Mouse (Mus musculus): ENCODE data around the gene 2610528J11Rik. TPM values are rescaled to one million over a fixed set of nuclear protein-coding genes. Genes with fewer than 3 reads are reported as not detected.

Gene 2610528J11Rik
- polyA plus RNA-seq, 1 experiment from 2014 or later, result not detected

DNA sequence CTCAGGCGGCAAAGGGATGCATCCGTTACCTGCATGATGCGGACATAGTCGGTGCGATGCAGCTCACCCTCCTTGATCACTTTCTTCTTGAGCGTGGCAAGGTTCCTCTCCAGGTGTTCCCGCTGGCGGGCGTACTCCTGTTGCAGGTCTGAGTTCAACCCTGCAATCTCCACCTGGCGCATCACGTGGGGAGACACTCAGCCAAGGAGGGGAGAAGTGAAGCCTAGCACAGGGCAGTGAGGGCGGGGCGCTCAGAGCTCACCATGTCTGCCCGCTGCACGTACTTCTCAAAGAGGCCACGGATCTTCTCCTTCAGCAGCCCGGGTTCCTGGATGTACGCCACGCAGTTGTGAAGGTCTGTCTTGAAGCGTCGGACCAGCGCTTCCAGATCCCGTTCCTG is 42.5 kb downstream of the 2610528J11Rik start:
- Histone ChIP-seq H3K4me1 (ENCODE audit: control insufficient read depth, insufficient read depth, low read length) (no peaks in the 10 kb centered on the region), H3K9ac (ENCODE audit: low read length) (no peak overlapping the region), H3K36me3 (ENCODE audit: control insufficient read depth, insufficient read depth, low read length) (no peaks in the 10 kb centered on the region), H3K27me3 (replicated peaks; ENCODE audit: control insufficient read depth, insufficient read depth, low read length) (no peaks in the 10 kb centered on the region), H3K4me3 (ENCODE audit: low read depth, low read length) (no peak overlapping the region), H3K9me3 (replicated peaks; ENCODE audit: control insufficient read depth, low read length) (no peaks in the 10 kb centered on the region), H3K4me2 (ENCODE audit: low read length) (no peak overlapping the region), H3K27ac (ENCODE audit: low read depth, low read length) (no peak overlapping the region)
- WGBS, result 74% methylated on average over 23 of the region's 23 CpGs
- ATAC-seq, result no peak
- DNase-seq (ENCODE audit: low spot score), result no peak

DNA sequence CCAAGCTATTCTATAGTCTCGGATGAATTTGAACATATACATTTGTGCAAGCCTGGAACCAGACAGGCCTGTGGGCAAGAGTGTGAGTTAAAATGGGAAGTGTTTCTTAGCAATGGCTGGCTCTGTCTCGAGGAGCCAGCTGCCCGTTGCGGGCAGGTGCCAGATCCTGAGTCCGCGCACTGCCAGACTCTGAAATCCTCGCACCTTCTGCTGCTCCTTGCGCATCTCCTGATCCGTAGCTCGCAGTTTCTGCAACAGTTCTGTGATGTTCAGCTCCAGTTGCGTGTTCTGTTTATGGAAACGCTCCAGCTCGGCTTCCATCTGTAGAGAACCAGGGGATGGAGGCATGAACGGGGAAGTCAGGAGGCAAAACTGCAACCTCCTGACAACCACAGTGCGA is 44.6 kb downstream of the 2610528J11Rik start:
- no peak for DNase-seq (ENCODE audit: low spot score)

DNA sequence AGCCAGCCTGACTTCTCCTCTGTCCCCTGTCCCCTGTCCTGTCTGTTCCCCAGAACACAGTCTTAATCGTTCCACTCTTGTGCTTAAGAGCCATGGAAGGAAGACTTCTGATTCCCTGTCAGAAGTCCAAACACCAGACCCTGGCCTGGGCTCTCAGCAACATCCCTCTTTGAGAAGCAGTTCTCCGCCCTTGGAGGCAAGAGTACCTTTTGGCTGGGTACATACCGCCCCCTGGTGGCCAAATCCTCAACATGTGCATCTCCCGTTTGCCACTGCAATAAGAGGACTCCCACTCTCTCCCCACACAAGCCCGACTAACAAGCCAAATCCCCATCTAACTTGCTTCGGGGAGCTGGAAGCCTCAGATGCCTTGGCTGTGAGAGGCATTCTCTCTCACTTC is 49.3 kb downstream of the 2610528J11Rik start:
- H3K4me3 ChIP-seq (ENCODE audit: low read depth, low read length), result no peak overlapping the region
- peak; percentile 89 for DNase-seq (ENCODE audit: low spot score)

More for the DNA sequence above, 44.6 kb downstream of the 2610528J11Rik start:
- 75% methylated on average over 15 of the region's 15 CpGs for WGBS
- H3K9ac ChIP-seq (ENCODE audit: low read length), result no peak overlapping the region
- no peaks in the 10 kb centered on the region for H3K36me3 ChIP-seq (ENCODE audit: control insufficient read depth, insufficient read depth, low read length)
- H3K4me2 ChIP-seq (ENCODE audit: low read length), result no peak overlapping the region
- H3K4me1 ChIP-seq (ENCODE audit: control insufficient read depth, insufficient read depth, low read length), result no peaks in the 10 kb centered on the region
- H3K9me3 ChIP-seq (replicated peaks; ENCODE audit: control insufficient read depth, low read length), result no peaks in the 10 kb centered on the region
- H3K27ac ChIP-seq (ENCODE audit: low read depth, low read length), result no peak overlapping the region
- no peaks in the 10 kb centered on the region for H3K27me3 ChIP-seq (replicated peaks; ENCODE audit: control insufficient read depth, insufficient read depth, low read length)
- ATAC-seq, result no peak
- H3K4me3 ChIP-seq (ENCODE audit: low read depth, low read length), result no peak overlapping the region

DNA sequence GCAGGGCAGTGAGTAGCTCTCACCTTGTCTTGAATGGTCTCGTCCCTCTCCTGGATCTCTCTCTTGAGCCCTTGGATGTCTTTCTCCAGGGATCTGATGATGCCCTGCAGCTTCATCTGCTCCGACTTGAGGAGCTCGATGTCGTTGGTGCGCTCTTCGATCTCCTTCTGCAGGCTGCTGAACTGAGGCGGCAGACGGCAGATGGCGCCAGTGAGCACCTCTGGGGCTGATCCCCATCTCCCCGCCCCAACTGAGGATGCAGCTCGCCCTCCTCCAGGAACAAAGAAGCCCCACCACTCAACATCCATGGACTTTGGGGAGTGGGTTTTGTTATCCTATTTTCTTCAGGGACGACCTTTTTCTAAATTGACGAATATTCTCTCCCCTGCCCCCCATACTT is 52.5 kb downstream of the 2610528J11Rik start:
- 49% methylated on average over 13 of the region's 13 CpGs for WGBS
- Histone ChIP-seq H3K27ac (ENCODE audit: low read depth, low read length) (no peak overlapping the region), H3K9ac (ENCODE audit: low read length) (no peak overlapping the region), H3K4me1 (ENCODE audit: control insufficient read depth, insufficient read depth, low read length) (no peaks in the 10 kb centered on the region), H3K4me2 (ENCODE audit: low read length) (no peak overlapping the region), H3K4me3 (ENCODE audit: low read depth, low read length) (no peak overlapping the region), H3K27me3 (replicated peaks; ENCODE audit: control insufficient read depth, insufficient read depth, low read length) (no peaks in the 10 kb centered on the region), H3K36me3 (ENCODE audit: control insufficient read depth, insufficient read depth, low read length) (no peaks in the 10 kb centered on the region), H3K9me3 (replicated peaks; ENCODE audit: control insufficient read depth, low read length) (no peaks in the 10 kb centered on the region)
- ATAC-seq, result no peak
- peak; percentile 17 for DNase-seq (ENCODE audit: low spot score)

More for the DNA sequence above, 49.3 kb downstream of the 2610528J11Rik start:
- Histone ChIP-seq H3K4me2 (ENCODE audit: low read length) (no peak overlapping the region), H3K9ac (ENCODE audit: low read length) (no peak overlapping the region), H3K27me3 (replicated peaks; ENCODE audit: control insufficient read depth, insufficient read depth, low read length) (no peaks in the 10 kb centered on the region), H3K27ac (ENCODE audit: low read depth, low read length) (no peak overlapping the region), H3K4me1 (ENCODE audit: control insufficient read depth, insufficient read depth, low read length) (no peaks in the 10 kb centered on the region), H3K36me3 (ENCODE audit: control insufficient read depth, insufficient read depth, low read length) (no peaks in the 10 kb centered on the region), H3K9me3 (replicated peaks; ENCODE audit: control insufficient read depth, low read length) (no peaks in the 10 kb centered on the region)
- WGBS, result 9% methylated on average over 6 of the region's 6 CpGs
- ATAC-seq, result 0 out of 2 replicates have a peak, but pooled peaks have one; percentile 48

Other genes starting within 250 kb of the 2610528J11Rik start
- gene Ptprf, start 235.6 kb upstream of the 2610528J11Rik start, polyA plus RNA-seq (2014; fragmentation: Nextera tagmentation; extraction: Ambion mirVana), result 42.0 and 50.2 TPM in 2 replicates
- gene Szt2, start 117.7 kb upstream of the 2610528J11Rik start, polyA plus RNA-seq (2014; fragmentation: Nextera tagmentation; extraction: Ambion mirVana), result 8.0 and 10.0 TPM in 2 replicates
- gene Med8, start 117.7 kb upstream of the 2610528J11Rik start, polyA plus RNA-seq (2014; fragmentation: Nextera tagmentation; extraction: Ambion mirVana), result 119 TPM in 2 replicates
- 26.1 and 28.9 TPM in 2 replicates for gene Elovl1, start 98.9 kb upstream of the 2610528J11Rik start, polyA plus RNA-seq (2014; fragmentation: Nextera tagmentation; extraction: Ambion mirVana)
- 116 and 151 TPM in 2 replicates for gene Cdc20, start 89.6 kb upstream of the 2610528J11Rik start, polyA plus RNA-seq (2014; fragmentation: Nextera tagmentation; extraction: Ambion mirVana)
- gene Mpl, start 69.5 kb upstream of the 2610528J11Rik start, polyA plus RNA-seq (2014; fragmentation: Nextera tagmentation; extraction: Ambion mirVana), result 0.18 and 0.22 TPM in 2 replicates
- 10.8 and 12.4 TPM in 2 replicates for gene Tie1, start 36.9 kb upstream of the 2610528J11Rik start, polyA plus RNA-seq (2014; fragmentation: Nextera tagmentation; extraction: Ambion mirVana)
- not detected in 2 replicates for gene Tmem125, start 17.0 kb downstream of the 2610528J11Rik start, polyA plus RNA-seq (2014; fragmentation: Nextera tagmentation; extraction: Ambion mirVana)
- gene Cfap57, start 93.8 kb downstream of the 2610528J11Rik start, polyA plus RNA-seq (2014; fragmentation: Nextera tagmentation; extraction: Ambion mirVana), result 0.81 and 0.91 TPM in 2 replicates
- gene Ebna1bp2, start 93.8 kb downstream of the 2610528J11Rik start, polyA plus RNA-seq (2014; fragmentation: Nextera tagmentation; extraction: Ambion mirVana), result 167 and 176 TPM in 2 replicates
- gene Olfr62, start 132.0 kb downstream of the 2610528J11Rik start, polyA plus RNA-seq (2014; fragmentation: Nextera tagmentation; extraction: Ambion mirVana), result not detected in 2 replicates
- gene Olfr1342, start 165.8 kb downstream of the 2610528J11Rik start, polyA plus RNA-seq (2014; fragmentation: Nextera tagmentation; extraction: Ambion mirVana), result not detected in 2 replicates
- not detected in 2 replicates for gene Olfr1341, start 176.5 kb downstream of the 2610528J11Rik start, polyA plus RNA-seq (2014; fragmentation: Nextera tagmentation; extraction: Ambion mirVana)
- gene Olfr1340, start 193.1 kb downstream of the 2610528J11Rik start, polyA plus RNA-seq (2014; fragmentation: Nextera tagmentation; extraction: Ambion mirVana), result not detected in 2 replicates
- gene Olfr1339, start 205.2 kb downstream of the 2610528J11Rik start, polyA plus RNA-seq (2014; fragmentation: Nextera tagmentation; extraction: Ambion mirVana), result not detected in 2 replicates
- not detected in 2 replicates for gene Olfr1338, start 231.7 kb downstream of the 2610528J11Rik start, polyA plus RNA-seq (2014; fragmentation: Nextera tagmentation; extraction: Ambion mirVana)